Mouse (Mus musculus): Measurements from ENCODE around the gene Haus2.

Gene Haus2

DNA sequence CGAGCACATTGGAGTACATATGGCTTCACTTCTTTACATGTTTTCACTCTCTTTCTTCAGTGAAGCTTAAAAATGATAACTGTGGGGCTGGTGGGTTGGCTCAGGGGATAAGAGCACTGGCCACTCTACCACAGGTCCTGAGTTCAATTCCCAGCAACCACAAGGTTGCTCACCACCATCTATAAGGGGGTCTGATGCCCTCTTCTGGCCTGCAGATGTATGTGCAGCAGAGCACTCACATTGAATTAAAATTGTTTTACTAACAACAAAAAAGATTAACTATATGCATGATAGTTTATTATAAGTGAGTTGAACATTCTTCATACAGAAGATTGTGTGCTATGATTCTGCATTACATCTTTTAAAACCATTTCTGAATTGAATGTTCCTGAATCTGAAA lies 10.4 kb downstream of the Haus2 start:
- DNase-seq: no peak

GRCm38 (mm10) chr2:120622920-120623319 lies 13.7 kb downstream of the Haus2 start:
- no peak for DNase-seq

DNA sequence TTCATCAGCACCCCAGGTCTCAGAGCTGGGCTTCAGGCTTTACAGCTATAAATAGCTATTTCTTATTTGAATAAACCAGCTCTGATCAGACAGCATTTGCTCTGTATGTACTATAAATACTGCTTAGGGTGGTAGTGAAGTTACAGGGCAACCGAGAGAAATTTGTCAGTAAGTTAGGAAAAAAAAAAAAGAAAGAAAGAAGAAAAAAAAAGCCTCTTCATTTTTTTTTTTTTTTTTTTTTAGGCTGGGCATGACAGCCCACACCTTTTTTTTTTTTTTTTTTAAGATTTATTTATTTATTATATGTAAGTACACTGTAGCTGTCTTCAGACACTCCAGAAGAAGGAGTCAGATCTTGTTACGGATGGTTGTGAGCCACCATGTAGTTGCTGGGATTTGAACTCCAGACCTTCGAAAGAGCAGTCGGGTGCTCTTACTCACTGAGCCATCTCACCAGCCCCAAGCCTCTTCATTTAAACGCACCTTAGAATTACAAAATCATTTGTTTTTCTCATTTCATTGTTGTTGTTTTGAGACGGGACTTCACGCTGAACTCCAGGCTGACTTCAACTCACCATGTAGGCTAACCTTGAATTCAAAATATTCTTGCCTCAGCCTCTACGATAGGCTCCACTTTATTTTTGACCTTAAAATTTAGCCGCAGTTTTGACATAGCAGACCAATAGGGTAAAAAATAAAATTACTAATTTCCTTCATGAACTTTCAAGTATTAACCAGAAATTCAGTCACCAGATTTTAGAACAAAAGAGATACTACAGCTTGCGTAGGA lies 19.1 kb downstream of the Haus2 start:
- no peak for DNase-seq

- DNase-seq: peak; percentile 98
Observed at GRCm38 (mm10) chr2:120628886-120629735, 19.9 kb downstream of the Haus2 start, which contains the start of gene Stard9. Stard9 (plus strand) TSS chr2:120629121.

GRCm38 (mm10) chr2:120630246-120630645 lies 21.1 kb downstream of the Haus2 start:
- DNase-seq: no peak

DNA sequence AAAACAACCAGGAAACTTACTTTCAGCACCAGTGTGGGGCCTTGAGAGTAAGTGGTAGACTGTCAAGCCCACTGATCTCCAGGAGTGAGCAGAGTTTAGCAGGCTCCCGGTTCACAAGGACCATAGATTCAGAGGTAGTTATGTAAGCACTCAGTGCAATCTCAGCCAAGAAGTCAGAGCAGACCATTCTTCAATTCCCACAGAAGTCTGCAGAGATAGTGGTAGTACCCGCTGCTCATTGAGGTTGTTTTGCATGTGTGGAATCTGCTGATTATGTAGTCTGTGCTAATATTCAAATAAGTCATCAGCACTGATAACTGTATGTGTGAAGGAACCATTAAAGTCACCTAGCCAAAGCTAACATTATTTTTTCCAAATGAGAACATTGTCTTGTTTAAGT lies 21.5 kb downstream of the Haus2 start:
- DNase-seq: no peak

DNA sequence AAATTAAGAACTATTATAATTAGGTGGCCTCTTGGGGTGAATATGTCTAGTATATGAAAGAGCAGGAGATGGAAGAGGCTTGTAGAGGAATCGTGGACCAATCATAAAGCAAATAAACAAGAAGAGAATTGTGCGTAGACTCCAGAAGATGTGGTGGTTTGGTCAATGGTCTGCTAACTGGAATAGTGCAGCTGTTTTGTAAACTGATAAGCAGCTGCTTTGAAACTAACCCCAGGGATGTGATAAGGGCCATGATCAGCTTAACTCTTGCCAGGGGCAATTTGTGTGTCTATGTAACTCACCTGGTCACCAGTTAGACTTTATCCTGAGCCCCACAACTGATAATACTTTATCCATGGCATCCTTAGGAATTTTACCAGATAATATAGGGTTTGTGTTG lies 22.3 kb downstream of the Haus2 start:
- DNase-seq: no peak

- no peak for DNase-seq
Observed at GRCm38 (mm10) chr2:120631957-120632356, 22.8 kb downstream of the Haus2 start.

- no peak for DNase-seq
Observed at GRCm38 (mm10) chr2:120640835-120641234, 31.7 kb downstream of the Haus2 start.

DNA sequence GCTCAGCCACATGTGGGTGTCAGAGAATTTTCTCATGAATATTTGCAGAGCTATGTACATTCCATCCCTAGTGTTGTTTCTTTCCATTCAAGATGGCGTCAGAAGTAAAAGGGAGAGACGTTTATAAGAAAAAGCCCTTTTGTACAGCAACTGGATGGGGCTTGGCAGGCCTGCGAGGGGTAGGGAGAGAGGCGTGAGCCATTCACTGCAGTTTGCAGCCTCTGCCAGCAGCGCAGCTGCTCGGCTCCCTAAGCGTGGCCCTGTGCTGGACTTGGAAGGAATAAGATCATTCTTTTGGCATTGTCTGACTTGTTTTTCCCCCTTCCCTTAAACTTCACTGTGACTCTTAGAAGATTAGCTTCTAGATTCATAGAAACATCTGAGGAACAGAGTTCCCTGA lies 34.7 kb downstream of the Haus2 start:
- no peak for DNase-seq

- no peak for DNase-seq
Observed at GRCm38 (mm10) chr2:120646777-120647176, 37.6 kb downstream of the Haus2 start.

DNA sequence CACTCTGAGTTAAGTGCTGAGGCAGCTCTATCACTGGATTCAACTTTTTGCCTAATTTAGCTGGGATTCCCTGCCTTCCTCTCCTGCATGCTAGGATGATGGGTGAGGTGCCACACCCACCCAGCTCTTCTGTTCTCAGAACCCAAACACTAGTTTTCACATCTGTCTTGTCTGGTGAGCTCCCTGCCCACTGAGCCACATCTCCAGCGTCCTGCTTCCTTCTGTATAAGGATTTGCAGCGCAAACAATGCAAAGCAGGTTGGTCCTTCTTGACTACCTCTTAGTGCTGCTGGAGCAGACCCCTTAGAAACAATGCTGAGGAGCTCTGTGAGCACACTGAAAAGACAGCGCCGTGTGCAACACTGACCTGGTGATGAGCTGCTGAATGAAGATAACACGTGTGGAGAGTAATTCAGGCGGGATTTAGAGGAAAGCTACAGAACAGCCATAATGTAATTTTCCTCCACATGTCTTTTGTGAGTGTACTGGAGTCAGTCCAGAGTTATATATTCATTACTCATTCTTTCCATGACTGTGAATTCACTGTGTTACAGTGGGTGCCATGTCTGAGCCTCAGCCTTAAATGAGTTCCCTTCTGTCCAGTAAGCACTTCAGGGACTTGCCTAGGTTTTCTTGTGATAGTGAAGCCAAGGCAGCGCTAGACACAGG lies 43.2 kb downstream of the Haus2 start:
- no peak for DNase-seq

DNA sequence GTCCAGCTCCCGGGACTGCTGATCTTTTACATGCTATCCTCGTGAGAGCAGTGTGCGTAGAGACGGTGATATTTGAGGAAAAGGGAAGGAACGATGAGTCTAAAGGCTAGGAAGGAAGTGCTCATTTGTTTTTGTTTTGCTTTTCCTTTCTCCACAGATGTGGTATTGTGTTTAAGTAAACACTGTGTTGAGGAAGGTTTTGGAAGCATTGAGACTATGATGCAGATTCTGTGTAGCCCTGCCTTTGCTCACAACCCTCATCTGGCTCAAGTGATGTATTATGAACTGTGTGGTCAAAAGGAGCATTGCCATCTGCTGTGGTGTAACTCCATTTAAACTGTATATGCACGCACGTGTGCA lies 43.7 kb downstream of the Haus2 start:
- no peak for DNase-seq

GRCm38 (mm10) chr2:120654693-120655092 lies 45.5 kb downstream of the Haus2 start:
- peak; percentile 7 for DNase-seq

DNA sequence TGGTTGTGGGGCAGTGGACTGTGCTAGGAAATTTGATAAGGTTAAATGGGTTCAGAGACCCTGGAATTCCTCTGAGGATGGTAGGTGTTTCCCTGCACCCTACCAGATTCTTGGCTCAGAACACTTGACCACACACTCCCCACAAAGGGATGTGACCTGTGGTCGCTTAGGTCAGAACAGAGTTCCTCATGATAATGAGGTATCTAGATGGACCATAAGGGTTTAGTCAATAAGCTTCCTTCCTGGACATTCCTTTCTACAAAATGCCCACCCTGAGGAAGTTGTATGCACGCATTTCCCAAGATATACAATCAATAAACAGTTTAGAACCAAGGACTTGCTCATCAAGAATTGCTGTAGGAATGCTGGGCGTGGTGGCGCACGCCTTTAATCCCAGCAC lies 46.7 kb downstream of the Haus2 start:
- DNase-seq: no peak

- DNase-seq: no peak
Observed at GRCm38 (mm10) chr2:120656711-120657110, 47.5 kb downstream of the Haus2 start.

GRCm38 (mm10) chr2:120658486-120658885 lies 49.3 kb downstream of the Haus2 start:
- DNase-seq: no peak

DNA sequence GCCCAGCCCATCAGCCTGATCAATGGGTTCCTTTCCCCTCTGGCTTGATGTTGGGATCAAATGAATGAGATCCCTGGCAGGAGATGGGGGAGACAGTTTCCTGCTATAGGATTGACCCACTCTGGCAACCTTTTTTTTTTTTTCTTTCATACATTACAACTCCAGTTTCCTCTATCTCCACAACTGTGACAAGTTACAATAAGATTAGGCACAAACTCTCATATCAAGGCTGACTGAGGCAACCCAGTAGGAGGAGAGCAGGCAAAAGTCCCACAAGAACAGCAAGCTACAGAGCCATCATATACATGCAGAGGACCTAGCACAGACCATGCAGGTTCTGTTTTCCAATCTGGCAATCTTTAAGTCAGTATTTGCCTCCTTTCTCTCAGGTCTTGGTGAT lies 50.1 kb downstream of the Haus2 start:
- DNase-seq: no peak

DNA sequence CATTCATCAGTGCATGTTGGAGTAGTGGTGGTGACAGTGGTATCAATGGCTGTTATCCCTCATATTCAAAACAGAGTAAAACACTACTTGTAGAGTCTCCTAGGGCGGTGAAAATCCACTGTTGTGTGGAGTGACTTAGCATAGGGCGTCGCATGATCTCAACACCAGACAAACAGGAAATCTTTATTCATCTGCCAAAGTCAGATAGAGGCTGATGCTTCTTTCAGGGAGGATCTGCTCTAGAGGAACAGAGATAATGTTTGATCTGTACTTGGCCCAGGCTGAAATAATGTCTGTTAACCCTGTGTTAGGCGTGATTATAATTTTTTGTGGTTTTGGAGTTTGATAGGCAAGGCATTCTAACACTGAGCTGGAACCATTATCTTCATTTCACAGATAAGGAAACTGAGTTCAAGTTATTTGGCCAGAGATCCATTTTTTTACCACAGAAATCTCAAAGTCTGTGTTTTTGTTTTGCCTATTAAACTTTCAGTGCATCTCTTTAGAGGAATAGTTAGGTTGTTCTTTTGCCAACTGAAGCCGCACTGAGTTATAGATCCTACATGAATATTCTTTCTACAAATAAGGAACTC lies 51.4 kb downstream of the Haus2 start:
- DNase-seq: no peak

DNA sequence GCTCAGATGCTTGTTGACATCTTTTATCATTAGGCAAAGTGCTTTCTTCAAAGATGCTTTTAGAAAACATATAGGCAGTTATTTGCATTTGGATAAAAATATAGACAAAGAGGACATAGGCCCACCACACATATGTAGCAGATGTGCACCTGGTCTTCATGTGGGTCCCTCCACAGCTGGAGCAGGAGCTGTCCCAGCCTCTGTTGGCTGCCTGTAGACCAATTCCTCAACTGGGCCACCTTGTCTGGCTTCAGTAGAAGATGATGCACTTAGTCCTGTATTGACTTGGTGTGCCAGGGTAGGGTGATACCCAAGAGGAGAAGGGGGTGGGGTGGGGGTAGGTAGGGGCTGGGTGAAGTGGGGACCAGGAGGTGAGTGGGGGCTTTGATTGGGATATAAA lies 53.6 kb downstream of the Haus2 start:
- no peak for DNase-seq

GRCm38 (mm10) chr2:120663491-120664154 lies 54.4 kb downstream of the Haus2 start:
- DNase-seq: no peak

- no peak for DNase-seq
Observed at GRCm38 (mm10) chr2:120667446-120667845, 58.3 kb downstream of the Haus2 start.

- no peak for DNase-seq
Observed at GRCm38 (mm10) chr2:120670253-120670652, 61.1 kb downstream of the Haus2 start.

Measured in thymus, postnatal 14 days (tissue).